Mouse (Mus musculus) embryonic facial prominence, embryonic 10.5 days (tissue): ENCODE data around the gene Nmd3. TPM values are rescaled to one million over a fixed set of nuclear protein-coding genes. Genes with fewer than 3 reads are reported as not detected.

Source experiments
- DNase-seq: peaks from one replicate; pipeline ENCODE4 v3.0.0-alpha.2; 2017; ENCODE audit warnings: low spot score
- H3K27ac ChIP-seq: fragments of 300-500 bp; sonication (generic); replicated peaks from 2 replicates; pipeline ENCODE4 v1.5.1; 2016; ENCODE audit warnings: mild to moderate bottlenecking
- H3K27me3 ChIP-seq: fragments of 300-500 bp; sonication (generic); replicated peaks from 2 replicates; pipeline ENCODE4 v1.6.1; 2016; ENCODE audit warnings: low read depth, mild to moderate bottlenecking; ENCODE audit not compliant: poor library complexity, severe bottlenecking
- H3K36me3 ChIP-seq: fragments of 300-500 bp; sonication (generic); replicated peaks from 2 replicates; pipeline ENCODE4 v1.6.1; 2016; ENCODE audit warnings: mild to moderate bottlenecking, moderate library complexity
- H3K4me1 ChIP-seq: fragments of 300-500 bp; sonication (generic); 2 replicates; pipeline ENCODE4 v1.6.1; 2016
- H3K4me3 ChIP-seq: fragments of 300-500 bp; sonication (generic); 2 replicates; pipeline ENCODE4 v1.5.1; 2016; ENCODE audit warnings: mild to moderate bottlenecking, moderate library complexity
- H3K9me3 ChIP-seq: fragments of 300-500 bp; sonication (generic); 2 replicates; pipeline ENCODE4 v1.6.1; 2016; ENCODE audit warnings: mild to moderate bottlenecking
- WGBS: fragments of 180-500 bp; shearing (Covaris S2); methylation state at CpG from one replicate; pipeline ENCODE4 v1.1.7; 2016; 5-methylcytosine and 5-hydroxymethylcytosine counted together
- polyA plus RNA-seq: library from polyadenylated mRNA; unstranded; fragments of >200 nt; fragmentation: Nextera tagmentation; extraction: Ambion mirVana; gene quantifications from 2 replicates; pipeline ENCODE4 v1.2.1, GENCODE M21; 2016

Nmd3 gene
- polyA plus RNA-seq, 1 experiment from 2014 or later = 163 TPM

- no peak overlapping the region for H3K4me3 ChIP-seq
- no peaks in the 10 kb centered on the region for H3K9me3 ChIP-seq
- no peaks in the 10 kb centered on the region for H3K27me3 ChIP-seq
- no peak for DNase-seq
- H3K4me1 ChIP-seq = no peaks in the 10 kb centered on the region
- H3K36me3 ChIP-seq = no peaks in the 10 kb centered on the region
- 93% methylated on average over 4 of the region's 4 CpGs for WGBS
- H3K27ac ChIP-seq = no peak overlapping the region
These were observed 51.6 kb downstream of the Nmd3 start for GRCm38 (mm10) chr3:69773356-69773755.

GRCm38 (mm10) chr3:69779246-69779796 is 57.5 kb downstream of the Nmd3 start:
- Histone ChIP-seq H3K27me3 (no peaks in the 10 kb centered on the region), H3K9me3 (no peaks in the 10 kb centered on the region), H3K27ac (no peak overlapping the region), H3K4me1 (no peaks in the 10 kb centered on the region), H3K36me3 (no peaks in the 10 kb centered on the region), H3K4me3 (no peak overlapping the region)
- WGBS = 84% methylated on average over 4 of the region's 4 CpGs
- DNase-seq = no peak

- H3K27ac ChIP-seq = no peak overlapping the region
- DNase-seq = no peak
These were observed 71.1 kb downstream of the Nmd3 start for GRCm38 (mm10) chr3:69792823-69793417.

DNA sequence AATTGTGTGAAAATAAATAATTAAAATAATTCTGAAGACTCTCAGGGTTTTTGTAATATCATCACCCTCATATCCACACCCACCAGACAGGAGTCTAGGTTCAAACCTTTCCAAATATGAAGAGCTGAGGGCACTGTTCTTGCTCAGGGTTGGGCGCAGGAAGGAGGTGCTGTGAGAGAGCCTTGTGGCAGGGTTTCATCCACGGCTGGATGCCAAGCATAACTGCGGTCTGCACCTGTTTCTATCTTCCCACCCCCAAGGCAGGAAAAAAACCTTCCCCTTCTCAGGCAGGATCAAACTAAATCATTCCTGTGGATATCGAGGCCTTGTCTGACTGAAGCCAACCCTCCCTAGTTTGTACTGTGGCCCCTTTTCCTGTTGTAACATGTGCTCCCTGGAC is 75.7 kb downstream of the Nmd3 start:
- H3K36me3 ChIP-seq = no peaks in the 10 kb centered on the region
- no peak overlapping the region for H3K27ac ChIP-seq
- H3K4me3 ChIP-seq = no peak overlapping the region
- no peaks in the 10 kb centered on the region for H3K27me3 ChIP-seq
- no peak for DNase-seq
- no peaks in the 10 kb centered on the region for H3K4me1 ChIP-seq
- 88% methylated on average over 4 of the region's 4 CpGs for WGBS
- H3K9me3 ChIP-seq = no peaks in the 10 kb centered on the region

More at GRCm38 (mm10) chr3:69792823-69793417, 71.1 kb downstream of the Nmd3 start:
- Histone ChIP-seq H3K9me3 (no peaks in the 10 kb centered on the region), H3K27me3 (no peaks in the 10 kb centered on the region), H3K4me1 (no peaks in the 10 kb centered on the region), H3K36me3 (no peaks in the 10 kb centered on the region), H3K4me3 (no peak overlapping the region)
- WGBS = 78% methylated on average over 3 of the region's 3 CpGs

- Histone ChIP-seq H3K9me3 (no peaks in the 10 kb centered on the region), H3K4me3 (no peak overlapping the region)
- WGBS = 87% methylated on average over 2 of the region's 2 CpGs
These were observed 76.2 kb downstream of the Nmd3 start for GRCm38 (mm10) chr3:69797969-69798368.

DNA sequence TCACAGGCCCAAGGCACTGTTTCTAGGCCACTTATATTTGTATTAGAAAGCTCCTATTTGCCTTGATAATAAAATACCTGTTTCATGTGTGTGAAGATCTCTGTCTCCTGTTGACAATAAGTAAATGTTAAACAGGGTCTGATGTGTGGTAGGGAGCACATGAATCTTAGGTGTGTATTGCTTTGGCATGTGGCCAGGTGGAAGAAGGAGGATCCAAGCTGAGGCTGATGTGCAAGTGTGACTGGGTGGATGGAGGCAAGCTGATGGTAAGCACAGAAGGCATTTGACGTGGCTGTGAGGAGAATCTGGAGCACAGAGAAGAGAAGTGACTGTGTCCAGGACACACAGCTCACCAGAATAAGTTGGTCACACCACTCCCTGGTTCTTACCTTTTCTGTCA is 77.3 kb downstream of the Nmd3 start:
- Histone ChIP-seq H3K4me3 (no peak overlapping the region), H3K9me3 (no peaks in the 10 kb centered on the region), H3K36me3 (no peaks in the 10 kb centered on the region), H3K4me1 (no peaks in the 10 kb centered on the region), H3K27me3 (no peaks in the 10 kb centered on the region), H3K27ac (no peak overlapping the region)
- no peak for DNase-seq
- 72% methylated on average over 1 of the region's 1 CpGs for WGBS

More at GRCm38 (mm10) chr3:69797969-69798368, 76.2 kb downstream of the Nmd3 start:
- H3K4me1 ChIP-seq = no peaks in the 10 kb centered on the region
- H3K27me3 ChIP-seq = no peaks in the 10 kb centered on the region
- H3K36me3 ChIP-seq = no peaks in the 10 kb centered on the region
- DNase-seq = no peak
- no peak overlapping the region for H3K27ac ChIP-seq

DNA sequence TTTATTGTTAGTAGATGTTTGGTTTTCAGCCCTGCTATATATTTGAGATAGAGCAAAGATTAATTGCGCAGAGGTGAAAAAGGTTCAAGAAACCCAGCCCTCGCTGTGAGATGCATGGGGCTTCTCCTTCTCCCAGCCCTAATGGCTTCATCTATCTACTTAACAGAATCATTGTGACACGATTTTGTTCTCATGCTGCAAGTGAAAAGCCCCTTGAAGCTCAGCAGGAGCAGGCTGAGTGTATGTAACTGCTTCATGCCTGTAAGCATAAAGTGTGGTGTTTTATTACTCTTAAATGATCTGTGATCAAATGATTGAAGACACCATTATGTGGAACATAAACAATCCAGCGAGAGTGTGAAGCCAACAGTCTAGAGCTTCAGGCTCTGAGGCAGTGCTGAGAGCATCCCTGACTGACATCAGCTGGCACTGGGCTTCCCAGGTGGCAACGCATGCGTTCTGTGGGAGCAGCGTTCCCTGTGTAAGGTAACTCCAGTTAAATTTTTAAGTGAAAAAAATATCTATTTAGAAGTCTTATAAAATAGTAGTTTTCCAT is 79.1 kb downstream of the Nmd3 start:
- DNase-seq = no peak
- 78% methylated on average over 7 of the region's 7 CpGs for WGBS
- no peaks in the 10 kb centered on the region for H3K36me3 ChIP-seq
- H3K4me3 ChIP-seq = no peak overlapping the region
- no peaks in the 10 kb centered on the region for H3K4me1 ChIP-seq
- no peak overlapping the region for H3K27ac ChIP-seq
- H3K27me3 ChIP-seq = no peaks in the 10 kb centered on the region
- no peaks in the 10 kb centered on the region for H3K9me3 ChIP-seq

GRCm38 (mm10) chr3:69803137-69803536 is 81.4 kb downstream of the Nmd3 start:
- Histone ChIP-seq H3K4me1 (no peaks in the 10 kb centered on the region), H3K27ac (no peak overlapping the region), H3K4me3 (no peak overlapping the region), H3K36me3 (no peaks in the 10 kb centered on the region), H3K9me3 (no peaks in the 10 kb centered on the region), H3K27me3 (no peaks in the 10 kb centered on the region)
- WGBS = 88% methylated on average over 1 of the region's 1 CpGs
- no peak for DNase-seq

Other genes with a start within 250 kb of the Nmd3 start
- 24.4 and 25.2 TPM in 2 replicates for gene B3galnt1, start 123.0 kb upstream of the Nmd3 start, polyA plus RNA-seq
- gene Sptssb, start 138.0 kb downstream of the Nmd3 start, polyA plus RNA-seq = 0.19 TPM in 1 of 2 replicates, not detected in the other